Mouse (Mus musculus): ENCODE results near the gene Ssh1. TPM values are rescaled to one million over a fixed set of nuclear protein-coding genes. Genes with fewer than 3 reads are reported as not detected.

Ssh1 gene
- polyA plus RNA-seq, 2 experiments = 12.0 to 24.6 TPM

- Histone ChIP-seq H3K4me1 (ENCODE audit: control insufficient read depth, insufficient read depth, low read length) (no peaks in the 10 kb centered on the region), H3K4me3 (replicated peaks; ENCODE audit: low read length) (no peak overlapping the region), H3K9ac (ENCODE audit: low read depth, low read length, severe bottlenecking) (no peak overlapping the region), H3K27ac (replicated peaks; ENCODE audit: low read depth, low read length) (no peak overlapping the region), H3K9me3 (ENCODE audit: control insufficient read depth, low read length) (no peaks in the 10 kb centered on the region), H3K36me3 (ENCODE audit: control insufficient read depth, insufficient read depth, low read length) (no peaks in the 10 kb centered on the region), H3K4me2 (replicated peaks; ENCODE audit: low read depth, low read length, severe bottlenecking) (no peak overlapping the region), H3K27me3 (ENCODE audit: control insufficient read depth, insufficient read depth, low read length) (no peaks in the 10 kb centered on the region)
- no peak for TF ChIP-seq POLR2A (IDR thresholded peaks at IDR 0.05; ENCODE audit: borderline replicate concordance, extremely low read depth, insufficient read depth, insufficient read length)
- 68% methylated on average over 4 of the region's 4 CpGs for WGBS
- no peak for DNase-seq (ENCODE audit: low spot score)
- no peak for ATAC-seq (ENCODE audit: low FRiP score, low read depth)
Observed at GRCm38 (mm10) chr5:114006974-114007373, 13.3 kb upstream of the Ssh1 start.

DNA sequence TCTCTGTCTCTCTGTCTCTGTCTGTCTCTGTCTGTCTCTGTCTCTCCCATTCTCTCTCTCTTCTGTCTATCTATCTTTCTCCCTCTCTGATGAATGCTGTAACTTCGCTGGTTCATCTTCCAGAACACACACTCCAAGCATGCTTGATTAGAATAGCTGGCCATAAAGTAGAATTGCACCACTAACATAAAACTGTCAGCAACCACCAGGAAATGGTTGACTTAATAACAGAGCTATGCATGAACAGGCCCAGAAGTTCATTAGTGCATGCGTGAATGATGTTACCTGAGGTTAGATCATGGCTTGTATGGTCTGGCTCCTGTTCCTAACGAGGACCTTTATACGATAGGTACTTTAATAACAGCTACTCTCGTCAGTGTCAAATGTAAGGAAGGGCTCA is 11.4 kb upstream of the Ssh1 start:
- Histone ChIP-seq H3K27ac (replicated peaks; ENCODE audit: low read depth, low read length) (no peak overlapping the region), H3K36me3 (ENCODE audit: control insufficient read depth, insufficient read depth, low read length) (no peaks in the 10 kb centered on the region), H3K4me3 (replicated peaks; ENCODE audit: low read length) (no peak overlapping the region), H3K9ac (ENCODE audit: low read depth, low read length, severe bottlenecking) (no peak overlapping the region), H3K4me2 (replicated peaks; ENCODE audit: low read depth, low read length, severe bottlenecking) (no peak overlapping the region), H3K4me1 (ENCODE audit: control insufficient read depth, insufficient read depth, low read length) (no peaks in the 10 kb centered on the region), H3K27me3 (ENCODE audit: control insufficient read depth, insufficient read depth, low read length) (no peaks in the 10 kb centered on the region), H3K9me3 (ENCODE audit: control insufficient read depth, low read length) (no peaks in the 10 kb centered on the region)
- no peak for ATAC-seq (ENCODE audit: low FRiP score, low read depth)
- no peak for DNase-seq (ENCODE audit: low spot score)
- WGBS = 14% methylated on average over 5 of the region's 5 CpGs
- TF ChIP-seq POLR2A (IDR thresholded peaks at IDR 0.05; ENCODE audit: borderline replicate concordance, extremely low read depth, insufficient read depth, insufficient read length) = no peak

GRCm38 (mm10) chr5:114004573-114004972 is 10.9 kb upstream of the Ssh1 start:
- WGBS = 75% methylated on average over 11 of the region's 11 CpGs
- no peaks in the 10 kb centered on the region for H3K36me3 ChIP-seq (ENCODE audit: control insufficient read depth, insufficient read depth, low read length)
- DNase-seq (ENCODE audit: low spot score) = no peak
- no peak overlapping the region for H3K4me3 ChIP-seq (replicated peaks; ENCODE audit: low read length)
- no peaks in the 10 kb centered on the region for H3K27me3 ChIP-seq (ENCODE audit: control insufficient read depth, insufficient read depth, low read length)
- H3K4me2 ChIP-seq (replicated peaks; ENCODE audit: low read depth, low read length, severe bottlenecking) = no peak overlapping the region
- no peak overlapping the region for H3K27ac ChIP-seq (replicated peaks; ENCODE audit: low read depth, low read length)
- no peak overlapping the region for H3K9ac ChIP-seq (ENCODE audit: low read depth, low read length, severe bottlenecking)
- no peaks in the 10 kb centered on the region for H3K9me3 ChIP-seq (ENCODE audit: control insufficient read depth, low read length)
- H3K4me1 ChIP-seq (ENCODE audit: control insufficient read depth, insufficient read depth, low read length) = no peaks in the 10 kb centered on the region
- ATAC-seq (ENCODE audit: low FRiP score, low read depth) = no peak
- TF ChIP-seq POLR2A (IDR thresholded peaks at IDR 0.05; ENCODE audit: borderline replicate concordance, extremely low read depth, insufficient read depth, insufficient read length) = no peak

GRCm38 (mm10) chr5:114003542-114003941 is 9.8 kb upstream of the Ssh1 start, which contains the start of gene Dao:
Dao (plus strand) TSS chr5:114003703.
- DNase-seq (ENCODE audit: low spot score) = no peak
- H3K4me2 ChIP-seq (replicated peaks; ENCODE audit: low read depth, low read length, severe bottlenecking) = no peak within 1 kb of the TSS

GRCm38 (mm10) chr5:113999382-113999781 is 5.7 kb upstream of the Ssh1 start:
- Histone ChIP-seq H3K4me3 (replicated peaks; ENCODE audit: low read length) (no peak overlapping the region), H3K27ac (replicated peaks; ENCODE audit: low read depth, low read length) (no peak overlapping the region), H3K27me3 (ENCODE audit: control insufficient read depth, insufficient read depth, low read length) (no peaks in the 10 kb centered on the region), H3K4me2 (replicated peaks; ENCODE audit: low read depth, low read length, severe bottlenecking) (no peak overlapping the region), H3K4me1 (ENCODE audit: control insufficient read depth, insufficient read depth, low read length) (no peaks in the 10 kb centered on the region), H3K36me3 (ENCODE audit: control insufficient read depth, insufficient read depth, low read length) (no peaks in the 10 kb centered on the region), H3K9me3 (ENCODE audit: control insufficient read depth, low read length) (no peaks in the 10 kb centered on the region), H3K9ac (ENCODE audit: low read depth, low read length, severe bottlenecking) (no peak overlapping the region)
- ATAC-seq (ENCODE audit: low FRiP score, low read depth) = no peak
- DNase-seq (ENCODE audit: low spot score) = no peak
- 67% methylated on average over 5 of the region's 5 CpGs for WGBS
- no peak for TF ChIP-seq POLR2A (IDR thresholded peaks at IDR 0.05; ENCODE audit: borderline replicate concordance, extremely low read depth, insufficient read depth, insufficient read length)

More at GRCm38 (mm10) chr5:114003542-114003941, 9.8 kb upstream of the Ssh1 start, which contains the start of gene Dao:
- WGBS = 70% methylated on average over 4 of the region's 5 CpGs
- Histone ChIP-seq H3K27me3 (ENCODE audit: control insufficient read depth, insufficient read depth, low read length) (no peaks in the 10 kb centered on the region), H3K27ac (replicated peaks; ENCODE audit: low read depth, low read length) (no peak within 1 kb of the TSS), H3K9ac (ENCODE audit: low read depth, low read length, severe bottlenecking) (no peak within 1 kb of the TSS), H3K36me3 (ENCODE audit: control insufficient read depth, insufficient read depth, low read length) (no peaks in the 10 kb centered on the region), H3K9me3 (ENCODE audit: control insufficient read depth, low read length) (no peaks in the 10 kb centered on the region), H3K4me1 (ENCODE audit: control insufficient read depth, insufficient read depth, low read length) (no peaks in the 10 kb centered on the region), H3K4me3 (replicated peaks; ENCODE audit: low read length) (no peak within 1 kb of the TSS)
- no peak for TF ChIP-seq POLR2A (IDR thresholded peaks at IDR 0.05; ENCODE audit: borderline replicate concordance, extremely low read depth, insufficient read depth, insufficient read length)
- ATAC-seq (ENCODE audit: low FRiP score, low read depth) = no peak

DNA sequence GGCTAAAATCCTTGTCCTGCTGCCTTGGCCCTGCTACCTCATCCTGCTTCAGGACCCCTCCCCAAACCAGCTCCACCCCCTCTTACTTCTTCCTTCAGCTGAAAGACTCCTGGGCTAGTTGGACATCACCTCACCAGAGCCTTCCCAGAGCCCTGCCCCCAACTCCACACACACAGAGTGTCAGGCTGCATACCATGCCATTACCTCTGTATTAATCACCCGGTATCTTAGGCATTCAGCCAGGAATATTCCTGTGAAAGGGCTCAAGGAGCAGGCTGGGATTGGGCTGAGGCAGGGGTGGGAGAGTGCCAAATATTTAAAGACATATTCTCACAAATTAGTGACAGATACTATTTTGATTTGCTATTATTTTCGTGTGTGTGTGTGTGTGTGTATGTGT is 2.8 kb upstream of the Ssh1 start:
- WGBS = 40% methylated on average over 2 of the region's 2 CpGs
- Histone ChIP-seq H3K9ac (ENCODE audit: low read depth, low read length, severe bottlenecking) (no peak overlapping the region), H3K27me3 (ENCODE audit: control insufficient read depth, insufficient read depth, low read length) (no peaks in the 10 kb centered on the region), H3K4me2 (replicated peaks; ENCODE audit: low read depth, low read length, severe bottlenecking) (no peak overlapping the region), H3K9me3 (ENCODE audit: control insufficient read depth, low read length) (no peaks in the 10 kb centered on the region), H3K36me3 (ENCODE audit: control insufficient read depth, insufficient read depth, low read length) (peaks cover 1% of the 10 kb centered on the region; the same call in 1 of the 2 replicates), H3K4me3 (replicated peaks; ENCODE audit: low read length) (no peak overlapping the region), H3K27ac (replicated peaks; ENCODE audit: low read depth, low read length) (no peak overlapping the region), H3K4me1 (ENCODE audit: control insufficient read depth, insufficient read depth, low read length) (peaks cover 11% of the 10 kb centered on the region)
- ATAC-seq (ENCODE audit: low FRiP score, low read depth) = no peak
- DNase-seq (ENCODE audit: low spot score) = no peak
- TF ChIP-seq POLR2A (IDR thresholded peaks at IDR 0.05; ENCODE audit: borderline replicate concordance, extremely low read depth, insufficient read depth, insufficient read length) = no peak
